Mouse (Mus musculus): ENCODE measurements around the gene Ncor2.

Gene Ncor2

DNA sequence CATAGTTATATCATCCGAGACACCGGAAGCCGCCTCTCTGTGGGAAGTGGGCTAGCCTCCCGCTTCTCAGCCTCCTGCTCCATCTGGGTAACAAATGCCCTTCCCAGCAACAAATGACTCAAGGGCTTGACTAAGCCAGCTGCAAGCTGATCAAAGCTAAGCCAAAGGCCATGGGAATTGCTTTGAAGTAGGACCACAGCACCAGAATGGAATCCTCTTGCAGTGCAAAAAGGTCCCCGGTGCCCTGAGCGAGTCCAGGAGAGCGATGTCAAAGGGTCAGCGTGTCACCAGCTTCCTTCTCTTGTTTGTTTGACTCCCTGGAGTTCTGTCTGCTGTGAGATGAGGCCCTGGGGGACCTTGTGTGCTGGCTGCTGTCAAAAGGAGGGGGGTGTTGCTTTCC lies 209.2 kb downstream of the Ncor2 start:
- DNase-seq (ENCODE audit: low spot score in 2 of 2): no peak

Data from thymus, postnatal 10 days (tissue).